Mouse (Mus musculus) right cerebral cortex, postnatal 25 days (tissue): ENCODE data around the gene Dph2.

Experiments used
- DNase-seq: peaks from one replicate; pipeline ENCODE4 v3.0.0; 2022

Gene Dph2

DNA sequence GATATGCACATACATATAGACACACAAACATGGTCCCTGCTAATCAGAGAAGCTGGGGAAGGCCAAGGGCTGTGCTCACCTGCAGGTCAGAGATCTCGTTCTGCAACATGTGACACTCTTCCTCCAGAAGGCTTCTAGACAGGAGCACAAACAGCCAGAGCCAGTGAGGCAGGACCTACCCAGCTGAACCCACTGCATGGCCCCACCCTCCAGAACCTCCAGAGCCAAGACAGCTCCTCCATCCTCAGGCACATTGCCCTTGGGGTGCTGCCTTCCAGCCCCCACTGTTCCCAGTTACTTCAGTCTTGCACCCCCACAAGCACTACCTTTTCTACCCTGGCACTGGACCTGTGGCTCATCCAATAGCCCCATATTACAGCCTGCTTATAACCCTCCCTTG, 21.4 kb downstream of the Dph2 start:
- DNase-seq, result no peak

DNA sequence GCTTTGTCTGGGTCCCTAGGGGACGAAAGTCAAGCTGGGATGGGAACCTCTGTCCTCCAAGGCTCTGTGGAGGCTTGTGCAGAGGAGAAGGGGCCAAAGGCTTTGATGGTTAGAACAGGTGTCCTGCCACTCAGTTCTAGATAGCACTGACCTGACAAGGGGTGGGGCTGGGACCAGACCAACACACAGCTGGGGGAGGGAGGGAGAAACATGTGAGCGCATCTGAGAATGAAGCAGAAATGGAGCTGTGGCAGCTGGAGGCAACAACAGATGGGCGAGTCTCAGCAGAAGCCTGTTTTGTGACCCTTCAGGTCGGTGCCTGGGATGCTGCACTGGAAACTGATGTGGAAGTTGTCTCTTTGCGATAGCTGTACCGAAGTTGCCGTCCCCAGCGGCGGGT, 22.5 kb downstream of the Dph2 start:
- DNase-seq, result no peak

DNA sequence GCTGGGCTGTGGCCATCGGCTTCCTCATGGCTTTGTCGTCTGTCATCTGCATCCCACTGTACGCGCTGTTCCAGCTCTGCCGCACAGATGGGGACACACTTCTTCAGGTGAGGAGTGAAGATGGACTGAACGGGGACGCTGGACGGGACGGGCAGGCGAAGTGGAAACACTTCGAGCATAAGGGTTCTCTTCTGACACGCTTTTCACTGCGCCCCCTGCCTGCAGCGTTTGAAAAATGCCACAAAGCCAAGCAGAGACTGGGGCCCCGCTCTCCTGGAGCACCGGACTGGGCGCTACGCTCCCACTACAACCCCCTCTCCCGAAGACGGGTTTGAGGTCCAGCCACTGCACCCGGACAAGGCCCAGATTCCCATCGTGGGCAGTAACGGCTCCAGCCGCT, 24.0 kb downstream of the Dph2 start:
- no peak for DNase-seq

DNA sequence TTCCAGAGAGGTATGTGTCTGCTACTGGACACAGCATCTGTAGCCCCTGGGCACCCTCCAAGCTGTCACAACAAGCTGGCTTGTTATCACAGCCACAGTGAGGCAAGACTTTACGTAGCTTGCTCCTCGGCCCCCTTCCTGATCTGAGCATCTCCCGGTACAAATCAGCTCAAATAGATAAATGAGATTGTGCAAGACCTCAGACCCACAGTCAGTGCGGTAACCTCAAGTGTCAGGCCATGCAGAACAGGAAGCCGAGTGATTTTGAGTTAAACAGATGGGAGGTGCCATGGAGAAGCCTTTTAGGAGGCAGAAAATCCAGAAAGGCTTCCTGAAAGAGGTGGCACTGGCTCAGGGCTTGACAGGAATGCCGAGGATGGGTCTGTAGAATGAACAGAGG, 24.8 kb downstream of the Dph2 start:
- no peak for DNase-seq

GRCm38 (mm10) chr4:117866083-117866482, 25.7 kb downstream of the Dph2 start:
- DNase-seq, result no peak

DNA sequence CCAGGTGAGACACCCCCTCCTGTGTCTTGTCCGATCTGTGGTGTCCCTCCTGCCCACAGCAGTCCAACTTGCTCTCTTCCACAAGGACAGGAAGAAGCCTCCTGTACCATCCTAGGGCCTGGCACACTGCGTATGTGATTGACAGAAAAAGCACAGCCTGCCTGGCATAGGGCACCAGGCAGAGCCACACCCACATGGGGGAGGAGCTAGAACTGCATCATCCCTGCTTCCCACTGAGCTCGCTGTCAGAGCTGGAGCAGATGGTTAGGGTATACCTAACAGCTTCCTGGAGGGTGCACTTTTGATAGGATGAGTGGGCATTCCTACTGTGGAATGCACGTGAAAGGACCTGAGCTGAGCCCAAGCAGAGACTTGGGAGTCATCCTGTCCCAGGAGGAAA, 29.0 kb downstream of the Dph2 start:
- peak; percentile 66 for DNase-seq

DNA sequence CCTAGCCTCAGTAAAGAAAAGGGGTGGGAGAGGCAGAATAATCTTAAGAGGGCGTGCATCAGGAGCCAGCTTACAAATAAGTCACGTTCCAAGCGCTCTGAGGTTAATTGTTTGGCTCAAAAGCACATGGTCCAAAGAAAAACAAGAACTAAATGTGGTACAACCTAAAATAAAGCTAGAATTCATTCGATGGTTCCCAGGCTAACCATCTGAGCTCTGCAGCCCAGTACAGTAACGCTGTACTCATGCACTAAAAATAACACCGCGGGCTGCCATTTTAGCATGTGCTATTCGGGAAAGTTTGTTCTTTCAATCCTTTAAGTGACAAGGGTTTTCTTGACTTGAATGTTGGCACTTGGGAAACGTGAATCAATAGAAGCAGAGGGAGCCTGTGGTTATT, 31.3 kb downstream of the Dph2 start:
- no peak for DNase-seq

DNA sequence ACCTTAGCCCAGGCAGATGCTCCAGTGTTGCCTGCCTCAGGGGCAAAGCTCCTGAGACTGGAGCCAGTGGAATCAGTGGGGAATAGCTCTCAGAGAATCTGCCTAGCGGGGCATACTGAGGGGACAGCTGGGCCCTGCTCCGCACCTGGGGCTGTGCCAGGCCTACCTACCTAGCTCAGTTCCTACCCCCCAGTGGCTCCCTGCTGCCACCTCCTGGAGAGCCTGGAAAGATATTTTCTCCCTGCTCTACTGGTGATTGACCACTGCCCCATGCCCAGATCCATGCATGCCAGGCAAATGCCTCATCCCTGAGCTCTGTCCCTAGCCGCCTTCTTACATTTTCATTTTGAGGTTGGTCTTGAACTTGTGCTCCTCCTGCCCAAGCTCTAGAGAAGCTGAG, 33.0 kb downstream of the Dph2 start:
- DNase-seq, result peak; percentile 56

GRCm38 (mm10) chr4:117855146-117855545, 36.7 kb downstream of the Dph2 start:
- DNase-seq, result no peak

- DNase-seq, result no peak
Measured at GRCm38 (mm10) chr4:117852152-117852868, 39.5 kb downstream of the Dph2 start.

DNA sequence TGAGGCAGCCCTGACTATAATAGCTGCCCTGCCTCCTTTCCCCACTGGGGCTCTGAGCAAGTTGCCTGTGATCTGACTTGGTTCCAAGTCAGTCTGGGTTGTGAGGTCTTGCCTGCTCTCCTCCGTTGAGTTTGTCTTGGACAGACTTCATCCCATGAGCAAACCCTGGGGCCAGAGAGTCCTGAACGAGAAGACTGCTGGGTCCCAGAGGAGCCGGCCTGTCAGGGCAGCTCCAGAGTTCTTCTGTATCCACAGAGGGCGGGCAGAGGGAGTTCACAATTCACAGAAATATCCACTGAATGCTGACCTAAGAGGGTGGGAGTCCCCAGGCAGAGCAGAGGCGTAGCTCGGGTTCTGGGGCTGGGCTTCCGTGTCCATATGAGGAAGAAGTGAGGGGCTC, 41.0 kb downstream of the Dph2 start:
- no peak for DNase-seq

GRCm38 (mm10) chr4:117850176-117850575, 41.7 kb downstream of the Dph2 start:
- DNase-seq, result no peak

DNA sequence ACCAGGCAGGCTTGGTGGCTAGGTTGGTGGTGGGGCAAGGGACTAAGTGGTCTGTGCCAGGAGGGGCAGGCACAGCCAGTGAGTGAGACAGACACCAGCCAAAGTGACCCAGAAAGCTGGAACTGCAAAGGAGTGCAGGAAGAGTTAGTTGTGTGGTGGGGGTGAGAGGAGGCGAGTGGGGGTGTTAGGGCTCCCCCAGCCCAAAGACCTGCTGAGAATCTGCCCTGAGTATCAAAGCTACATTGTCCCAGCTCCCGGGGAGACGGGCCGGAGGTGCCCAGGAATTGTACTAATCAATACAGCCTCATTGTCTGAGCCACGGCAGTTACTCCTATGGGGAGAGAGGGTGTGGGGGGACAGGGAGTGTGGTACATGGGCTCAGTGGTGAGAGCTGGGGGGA, 42.3 kb downstream of the Dph2 start:
- no peak for DNase-seq

GRCm38 (mm10) chr4:117849063-117849462, 42.8 kb downstream of the Dph2 start:
- DNase-seq, result no peak

GRCm38 (mm10) chr4:117847011-117847410, 44.8 kb downstream of the Dph2 start:
- no peak for DNase-seq

GRCm38 (mm10) chr4:117846261-117846660, 45.6 kb downstream of the Dph2 start:
- DNase-seq, result no peak

- DNase-seq, result no peak
Measured at GRCm38 (mm10) chr4:117845316-117845715, 46.5 kb downstream of the Dph2 start.

DNA sequence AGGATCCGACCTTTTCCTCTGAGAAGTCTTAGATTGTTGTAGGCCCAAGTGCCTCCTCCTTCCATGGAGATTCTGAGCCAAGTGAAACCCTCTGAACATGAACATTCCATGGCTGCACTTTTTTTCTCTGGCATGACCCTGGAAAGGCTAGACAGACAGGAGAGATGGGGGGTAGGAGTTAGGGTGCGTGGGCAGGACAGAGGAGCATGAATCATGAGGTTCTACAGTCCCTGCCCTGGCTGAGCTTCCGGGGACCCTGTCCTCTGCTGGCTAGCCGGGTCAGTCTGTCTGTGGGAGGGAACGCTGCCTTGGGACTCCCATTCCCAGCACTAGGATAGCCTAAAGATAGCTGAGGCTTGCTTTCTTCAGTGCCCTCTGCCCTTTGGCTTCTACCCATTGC, 47.4 kb downstream of the Dph2 start:
- DNase-seq, result no peak

- DNase-seq, result no peak
Measured at GRCm38 (mm10) chr4:117843101-117843500, 48.7 kb downstream of the Dph2 start.

DNA sequence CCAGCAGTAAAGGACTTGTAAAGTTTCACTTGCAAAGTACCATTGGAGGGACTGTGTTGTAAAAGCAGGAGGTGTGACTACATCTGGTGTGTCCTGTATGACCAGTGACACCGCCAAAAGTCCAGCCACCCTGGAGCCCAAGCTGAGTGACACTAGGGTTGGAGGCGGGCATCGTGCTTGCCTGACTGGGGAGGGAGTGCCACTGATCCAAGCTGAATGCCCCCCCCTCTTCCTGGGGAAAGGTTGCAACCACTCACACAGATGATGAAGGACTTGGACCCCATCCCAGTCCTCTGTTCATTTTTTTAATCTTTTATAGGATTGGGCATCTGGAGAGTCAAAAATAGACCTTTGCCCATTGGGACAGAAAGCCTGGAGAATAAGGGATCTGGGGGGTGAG, 50.3 kb downstream of the Dph2 start:
- no peak for DNase-seq

DNA sequence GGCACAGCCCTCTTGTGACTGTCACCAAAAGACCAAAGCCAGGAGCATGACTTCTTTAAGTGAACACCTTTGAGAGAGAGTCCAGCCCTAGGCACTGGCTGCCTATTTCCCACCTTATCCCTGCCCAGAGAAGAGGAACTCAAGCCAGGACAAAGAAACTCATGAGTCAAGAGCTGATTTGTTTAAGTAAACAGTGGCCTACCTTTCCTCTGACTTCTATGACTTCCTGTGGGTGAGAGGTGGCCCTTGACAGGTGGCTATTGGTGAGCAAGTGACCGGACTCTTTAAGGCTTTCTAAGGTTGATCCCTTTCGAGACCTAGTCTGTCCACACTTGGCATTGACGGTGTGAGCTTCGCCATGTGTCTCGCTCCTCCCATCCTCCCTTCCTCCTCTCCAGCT, 51.0 kb downstream of the Dph2 start:
- no peak for DNase-seq

DNA sequence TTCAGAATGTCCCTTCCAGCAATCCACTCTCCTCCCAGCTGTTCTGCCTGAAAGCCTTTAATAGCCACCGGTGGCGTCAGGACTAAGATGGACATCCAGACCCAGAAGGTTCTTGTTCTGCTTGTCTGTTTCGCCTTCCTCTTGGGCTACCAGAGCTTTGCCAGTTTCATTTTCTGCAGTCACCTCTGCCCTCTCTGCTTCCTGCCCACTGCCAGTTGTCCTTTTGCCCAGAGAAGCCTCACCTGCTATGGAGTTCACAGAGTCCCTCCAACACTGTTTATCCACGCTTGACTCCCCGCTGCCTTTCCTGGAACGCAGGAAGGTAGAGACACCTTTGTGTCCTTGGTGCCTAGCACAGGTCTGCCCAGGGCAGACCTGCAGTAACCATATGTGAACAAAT, 52.5 kb downstream of the Dph2 start:
- no peak for DNase-seq
